Mouse (Mus musculus) adrenal gland, postnatal 25 days (tissue): Measurements from ENCODE around the gene Tmem108. TPM values are rescaled to one million over a fixed set of nuclear protein-coding genes. Genes with fewer than 3 reads are reported as not detected.

Experiments used
- DNase-seq: peaks from one replicate; pipeline ENCODE4 v3.0.0; 2021; ENCODE audit warnings: mixed read lengths
- total RNA-seq: library from RNA; stranded (reverse); gene quantifications from 2 replicates; pipeline ENCODE4 v1.2.3, GENCODE M21; 2021

Gene Tmem108
- total RNA-seq, 1 experiment from 2014 or later = 4.4 TPM

- peak; percentile 43 for DNase-seq
Measured at GRCm38 (mm10) chr9:103721081-103721480, 40.6 kb downstream of the Tmem108 start.

- DNase-seq = no peak
Measured at GRCm38 (mm10) chr9:103720021-103720420, 41.6 kb downstream of the Tmem108 start.

GRCm38 (mm10) chr9:103716002-103716401, 45.6 kb downstream of the Tmem108 start:
- no peak for DNase-seq

GRCm38 (mm10) chr9:103715352-103715751, 46.3 kb downstream of the Tmem108 start:
- no peak for DNase-seq

- no peak for DNase-seq
Measured at GRCm38 (mm10) chr9:103713230-103713629, 48.4 kb downstream of the Tmem108 start.

GRCm38 (mm10) chr9:103712711-103713110, 48.9 kb downstream of the Tmem108 start:
- no peak for DNase-seq

GRCm38 (mm10) chr9:103709694-103710093, 51.9 kb downstream of the Tmem108 start:
- DNase-seq = no peak

- DNase-seq = no peak
Measured at GRCm38 (mm10) chr9:103708514-103709173, 53.0 kb downstream of the Tmem108 start.

GRCm38 (mm10) chr9:103707857-103708256, 53.8 kb downstream of the Tmem108 start:
- no peak for DNase-seq

- no peak for DNase-seq
Measured at GRCm38 (mm10) chr9:103707000-103707790, 54.4 kb downstream of the Tmem108 start.

- no peak for DNase-seq
Measured at GRCm38 (mm10) chr9:103705717-103706116, 55.9 kb downstream of the Tmem108 start.

- DNase-seq = no peak
Measured at GRCm38 (mm10) chr9:103703014-103703413, 58.6 kb downstream of the Tmem108 start.

GRCm38 (mm10) chr9:103702452-103702851, 59.2 kb downstream of the Tmem108 start:
- DNase-seq = no peak

- no peak for DNase-seq
Measured at GRCm38 (mm10) chr9:103701448-103701847, 60.2 kb downstream of the Tmem108 start.

GRCm38 (mm10) chr9:103700240-103700639, 61.4 kb downstream of the Tmem108 start:
- DNase-seq = no peak

- no peak for DNase-seq
Measured at GRCm38 (mm10) chr9:103696967-103697366, 64.7 kb downstream of the Tmem108 start.

GRCm38 (mm10) chr9:103693826-103694225, 67.8 kb downstream of the Tmem108 start:
- no peak for DNase-seq

GRCm38 (mm10) chr9:103692699-103693098, 68.9 kb downstream of the Tmem108 start:
- DNase-seq = no peak

GRCm38 (mm10) chr9:103691847-103692246, 69.8 kb downstream of the Tmem108 start:
- DNase-seq = no peak

- no peak for DNase-seq
Measured at GRCm38 (mm10) chr9:103690446-103690845, 71.2 kb downstream of the Tmem108 start.

- DNase-seq = no peak
Measured at GRCm38 (mm10) chr9:103689697-103690096, 71.9 kb downstream of the Tmem108 start.

- DNase-seq = no peak
Measured at GRCm38 (mm10) chr9:103689006-103689405, 72.6 kb downstream of the Tmem108 start.

GRCm38 (mm10) chr9:103687130-103687529, 74.5 kb downstream of the Tmem108 start:
- no peak for DNase-seq
